Mouse (Mus musculus) kidney, adult 9 months (tissue): ENCODE data around the gene Gm20388.

Experiments
- DNase-seq: peaks from one replicate; pipeline ENCODE4 v3.0.0; 2022

Gene Gm20388

GRCm38 (mm10) chr8:119910547-119911257 lies at the start of gene Gm20388:
Gm20388 (plus strand) TSS chr8:119910841.
- DNase-seq: peak; percentile 93

- peak; percentile 99 for DNase-seq
Observed at GRCm38 (mm10) chr8:119861706-119862389, 48.8 kb upstream of the Gm20388 start, which contains the start of gene Klhl36. Klhl36 (plus strand) TSS chr8:119862266.

- no peak for DNase-seq
Observed at GRCm38 (mm10) chr8:119862390-119862734, 48.3 kb upstream of the Gm20388 start.

- peak; percentile 38 for DNase-seq
Observed at GRCm38 (mm10) chr8:119862749-119863148, 47.9 kb upstream of the Gm20388 start.

GRCm38 (mm10) chr8:119869616-119870015 lies 41.0 kb upstream of the Gm20388 start:
- no peak for DNase-seq

GRCm38 (mm10) chr8:119873181-119873580 lies 37.5 kb upstream of the Gm20388 start:
- no peak for DNase-seq

GRCm38 (mm10) chr8:119881301-119881700 lies 29.3 kb upstream of the Gm20388 start:
- DNase-seq: peak; percentile 29

GRCm38 (mm10) chr8:119881917-119882316 lies 28.7 kb upstream of the Gm20388 start:
- DNase-seq: peak; percentile 81

- DNase-seq: peak; percentile 69
Observed at GRCm38 (mm10) chr8:119883281-119883680, 27.4 kb upstream of the Gm20388 start.

GRCm38 (mm10) chr8:119885612-119886011 lies 25.0 kb upstream of the Gm20388 start:
- DNase-seq: peak; percentile 95

GRCm38 (mm10) chr8:119887130-119887529 lies 23.5 kb upstream of the Gm20388 start:
- peak; percentile 78 for DNase-seq

GRCm38 (mm10) chr8:119888012-119888411 lies 22.6 kb upstream of the Gm20388 start:
- no peak for DNase-seq

- DNase-seq: no peak
Observed at GRCm38 (mm10) chr8:119897069-119897468, 13.6 kb upstream of the Gm20388 start.

GRCm38 (mm10) chr8:119897933-119898332 lies 12.7 kb upstream of the Gm20388 start:
- DNase-seq: no peak

GRCm38 (mm10) chr8:119901349-119901748 lies 9.3 kb upstream of the Gm20388 start:
- DNase-seq: peak; percentile 90

GRCm38 (mm10) chr8:119901952-119902351 lies 8.7 kb upstream of the Gm20388 start:
- DNase-seq: no peak

GRCm38 (mm10) chr8:119904323-119904911 lies 6.2 kb upstream of the Gm20388 start:
- DNase-seq: no peak

- no peak for DNase-seq
Observed at GRCm38 (mm10) chr8:119909944-119910546, 596 bp upstream of the Gm20388 start, which contains the start of gene Usp10. Usp10 (plus strand) TSS chr8:119910360.

- DNase-seq: no peak
Observed at GRCm38 (mm10) chr8:119911258-119911962, 769 bp downstream of the Gm20388 start.

- DNase-seq: no peak
Observed at GRCm38 (mm10) chr8:119912643-119913042, 2.0 kb downstream of the Gm20388 start.

GRCm38 (mm10) chr8:119913181-119913580 lies 2.5 kb downstream of the Gm20388 start:
- DNase-seq: no peak

- DNase-seq: peak; percentile 80
Observed at GRCm38 (mm10) chr8:119914161-119914560, 3.5 kb downstream of the Gm20388 start.

GRCm38 (mm10) chr8:119915298-119915697 lies 4.7 kb downstream of the Gm20388 start:
- no peak for DNase-seq
